Mouse (Mus musculus) megakaryocyte-erythroid progenitor cell, adult 5-6 weeks (primary cell): ENCODE data around the gene Gm14569. TPM values are rescaled to one million over a fixed set of nuclear protein-coding genes. Genes with fewer than 3 reads are reported as not detected.

ENCODE experiments used
- ATAC-seq: replicated peaks from 2 replicates; pipeline ENCODE4 v1.8.0; 2016; ENCODE audit warnings: mild to moderate bottlenecking, inconsistent platforms; ENCODE audit not compliant: severe bottlenecking, poor library complexity, low FRiP score, low TSS enrichment
- total RNA-seq, 2 experiments: library from RNA; stranded (forward) in 1 of 2; stranded (reverse) in 1 of 2; fragments of 200-1000, 215-1000 nt in 1 of 2; fragments of >200 nt in 1 of 2; fragmentation: Nextera tagmentation in 1 of 2; gene quantifications; 2 replicates each; pipeline ENCODE4 v1.2.3; 2014 to 2017

Gene Gm14569
- total RNA-seq (2014; fragmentation: Nextera tagmentation) = not detected in 2 replicates
- total RNA-seq (2017) = not detected in 2 replicates

GRCm38 (mm10) chrX:36491730-36492129 is at the start of gene Gm14569:
Gene Gm14569, minus strand, starts transcription at chrX:36491830.
- no peak for ATAC-seq

GRCm38 (mm10) chrX:36534514-36534913 is 42.9 kb upstream of the Gm14569 start:
- ATAC-seq = peak; percentile 80

DNA sequence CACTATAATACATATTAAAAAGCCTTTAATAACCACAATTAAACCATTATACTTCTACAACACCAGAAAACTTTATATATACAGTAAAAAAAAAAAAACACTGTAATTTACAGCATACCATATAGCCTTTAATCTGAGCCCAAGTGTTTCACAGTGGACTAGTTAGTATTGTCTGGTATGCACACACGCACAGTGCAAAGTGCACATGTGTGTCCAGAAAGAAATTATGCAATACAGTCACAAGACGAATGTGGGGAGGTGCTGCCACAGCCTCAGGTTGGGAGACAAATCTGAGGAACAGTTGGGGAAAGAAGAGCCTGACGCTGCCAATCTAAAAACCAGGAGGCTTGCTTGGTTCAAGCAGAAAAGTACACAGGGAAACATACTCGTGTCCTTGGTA is 42.1 kb upstream of the Gm14569 start:
- ATAC-seq = no peak

DNA sequence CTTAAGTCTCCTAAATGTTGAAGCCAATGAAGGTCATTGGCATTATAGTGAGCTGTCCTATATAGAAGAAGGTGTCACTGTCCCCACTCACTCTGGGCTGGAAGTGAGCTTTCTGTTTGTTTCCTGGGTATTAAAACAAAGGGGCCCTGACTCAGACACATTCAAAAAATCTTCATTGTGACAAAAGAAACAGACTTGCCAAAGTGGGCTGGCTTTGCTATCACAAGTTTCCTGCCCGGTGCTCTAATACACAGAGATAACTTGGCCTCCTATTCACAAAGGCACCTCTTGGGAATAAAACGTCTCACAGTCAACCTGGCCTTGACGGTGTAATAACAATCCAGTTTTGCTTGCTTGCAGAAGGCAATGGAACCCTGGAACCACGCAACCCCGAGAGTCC is 38.6 kb upstream of the Gm14569 start:
- ATAC-seq = no peak

- ATAC-seq = peak; percentile 87
Measured at GRCm38 (mm10) chrX:36523729-36524128, 32.1 kb upstream of the Gm14569 start.

DNA sequence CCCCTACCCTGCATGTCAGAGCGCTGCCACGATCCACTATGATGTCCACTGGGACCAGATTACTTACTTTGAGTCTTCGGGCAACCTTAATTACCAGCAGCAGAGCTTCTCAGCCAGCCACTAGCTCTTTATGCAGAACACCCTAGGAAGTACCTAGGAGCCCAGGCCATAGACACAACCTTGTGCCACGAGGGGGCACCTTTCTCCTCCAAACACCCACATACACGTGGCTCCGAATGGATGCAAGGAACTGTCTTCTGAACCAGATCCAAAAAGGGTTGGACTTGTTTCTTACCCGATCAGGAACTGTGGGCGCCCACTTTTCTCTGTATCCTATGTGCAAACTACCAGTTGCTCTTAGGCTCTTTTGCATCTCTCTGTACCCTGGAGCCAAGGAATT is 22.1 kb upstream of the Gm14569 start:
- ATAC-seq = 0 out of 2 replicates have a peak, but pooled peaks have one; percentile 37

GRCm38 (mm10) chrX:36513231-36513630 is 21.6 kb upstream of the Gm14569 start:
- ATAC-seq = no peak

DNA sequence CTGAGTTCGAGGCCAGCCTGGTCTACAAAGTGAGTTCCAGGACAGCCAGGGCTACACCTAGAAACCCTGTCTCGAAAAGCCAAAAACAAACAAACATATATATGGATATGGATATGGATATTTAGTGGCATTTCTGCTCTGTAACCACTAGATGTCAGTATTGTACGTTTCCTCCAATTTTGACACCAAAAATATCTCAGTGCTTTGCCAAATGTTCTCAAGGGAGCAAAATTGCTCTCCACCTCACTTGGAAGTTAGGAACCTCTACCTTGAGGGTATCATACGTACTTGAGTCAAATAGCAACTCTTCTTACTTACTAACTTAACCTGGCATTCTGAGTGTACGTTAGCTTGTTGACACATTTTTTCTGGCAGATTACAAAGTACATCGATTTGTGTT is 15.2 kb upstream of the Gm14569 start:
- 0 out of 2 replicates have a peak, but pooled peaks have one; percentile 34 for ATAC-seq

DNA sequence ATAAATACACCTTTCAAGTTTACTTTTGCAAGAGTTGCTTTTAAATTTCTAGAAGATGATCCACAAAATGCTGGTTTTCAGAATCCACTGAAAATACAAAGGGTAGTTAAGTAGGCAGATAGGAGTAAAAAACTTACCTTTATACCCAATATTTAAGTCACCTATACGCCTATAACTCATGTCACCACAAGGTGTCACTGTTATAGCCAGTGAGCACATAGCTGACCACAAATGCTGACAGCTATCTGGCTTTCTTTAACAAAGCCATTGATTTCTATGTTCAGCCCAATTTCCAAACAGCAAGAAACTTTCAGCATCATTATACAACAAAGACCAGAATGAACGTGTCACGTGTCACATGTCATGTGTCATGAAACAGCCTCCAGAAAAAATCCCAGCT is 2.1 kb downstream of the Gm14569 start:
- ATAC-seq = no peak

GRCm38 (mm10) chrX:36487996-36488395 is 3.6 kb downstream of the Gm14569 start:
- ATAC-seq = peak; percentile 50; the same call in 1 of the 2 replicates

DNA sequence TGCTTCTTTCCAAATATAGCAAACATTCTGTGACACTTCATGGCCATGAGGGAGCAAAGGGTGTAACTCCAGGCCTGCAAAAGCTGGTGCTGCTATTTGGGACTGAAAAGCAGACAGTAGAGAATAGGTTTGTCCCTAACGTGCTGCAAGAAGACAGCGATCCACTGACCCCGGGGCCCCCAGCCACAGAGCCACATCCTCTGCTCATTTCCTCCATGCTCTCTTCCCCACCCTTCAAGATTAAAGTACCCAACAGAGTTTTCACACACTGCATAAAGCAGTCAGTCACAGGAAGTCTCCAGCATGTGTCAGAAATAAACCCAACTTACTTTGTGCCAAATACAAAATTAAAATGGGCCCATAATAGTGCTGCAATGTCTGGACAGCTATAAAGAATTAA is 16.8 kb downstream of the Gm14569 start:
- no peak for ATAC-seq

DNA sequence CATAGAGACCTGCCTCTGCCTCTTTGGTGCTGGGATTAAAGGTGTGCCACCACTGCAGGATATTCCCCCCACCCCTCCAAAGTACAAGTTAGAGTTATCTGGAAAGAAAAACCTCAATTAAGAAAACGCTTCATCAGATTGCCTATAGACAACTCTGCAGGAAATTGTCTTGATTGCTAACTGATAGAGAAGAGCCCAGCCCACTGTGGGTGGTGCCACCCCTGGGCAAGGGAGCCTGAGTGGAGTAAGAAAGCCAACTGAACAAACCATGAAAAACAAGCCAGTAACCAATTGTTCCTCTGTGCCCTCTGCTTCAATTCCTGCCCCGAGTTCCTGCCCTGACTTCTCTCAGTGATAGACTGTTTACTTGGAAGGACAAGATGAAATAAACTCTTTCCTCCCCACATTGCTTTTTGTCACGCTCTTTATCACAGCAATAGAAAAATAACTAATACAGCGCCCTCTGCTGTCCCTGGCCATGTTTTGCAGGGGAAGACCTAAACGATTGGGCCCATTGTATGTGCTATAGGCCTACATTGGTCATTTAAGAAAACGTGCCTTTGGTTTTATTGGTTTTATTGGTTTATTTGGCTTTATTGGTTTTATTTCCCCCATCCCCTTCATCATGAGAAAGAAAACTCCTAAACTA is 17.4 kb downstream of the Gm14569 start:
- ATAC-seq = 0 out of 2 replicates have a peak, but pooled peaks have one; percentile 63

GRCm38 (mm10) chrX:36456031-36456430 is 35.6 kb downstream of the Gm14569 start:
- no peak for ATAC-seq

GRCm38 (mm10) chrX:36437932-36438331 is 53.7 kb downstream of the Gm14569 start:
- ATAC-seq = peak; percentile 71

- no peak for ATAC-seq
Measured at GRCm38 (mm10) chrX:36434993-36435392, 56.6 kb downstream of the Gm14569 start.

GRCm38 (mm10) chrX:36419153-36419552 is 72.5 kb downstream of the Gm14569 start:
- no peak for ATAC-seq

DNA sequence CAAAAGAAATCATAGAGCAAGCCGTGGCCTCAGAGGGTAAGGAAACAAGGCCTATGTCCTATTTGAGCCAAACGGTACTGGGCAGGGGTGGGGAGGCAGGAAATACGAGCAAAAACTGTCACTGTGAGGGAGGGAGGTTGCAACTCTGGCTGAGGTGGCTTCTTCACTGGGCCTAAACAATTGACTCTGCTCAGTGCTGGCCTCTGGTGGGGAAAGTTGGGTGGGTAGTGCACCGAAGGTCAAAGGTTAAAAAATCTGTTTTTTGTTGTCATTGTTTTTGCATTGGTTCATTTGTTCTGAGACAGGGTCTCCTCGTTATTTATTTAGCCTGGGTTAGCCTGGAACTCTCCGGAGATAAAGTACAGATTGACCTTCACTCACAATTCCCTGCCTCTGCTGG is 89.3 kb downstream of the Gm14569 start:
- no peak for ATAC-seq

GRCm38 (mm10) chrX:36400980-36401379 is 90.7 kb downstream of the Gm14569 start, which contains the start of gene Gm6268:
Gene Gm6268, plus strand, starts transcription at chrX:36401280.
- no peak for ATAC-seq

DNA sequence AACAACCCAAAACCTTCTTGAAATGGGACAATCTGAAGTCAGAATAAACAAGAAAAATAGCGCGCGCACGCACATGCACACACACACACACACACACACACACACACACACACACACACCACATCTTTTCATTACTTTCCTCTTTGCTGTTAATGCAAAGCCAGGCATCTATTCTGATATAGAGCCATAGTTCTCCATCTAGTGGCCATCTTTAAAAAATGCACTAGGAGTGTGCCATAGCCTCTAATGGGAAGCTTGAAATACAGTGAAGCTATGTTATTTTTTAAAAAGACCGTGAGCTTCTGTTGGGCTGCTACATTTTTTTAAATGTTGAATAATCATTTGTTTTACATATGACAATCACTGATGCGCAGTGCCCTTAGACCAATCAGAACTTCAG is 98.4 kb downstream of the Gm14569 start:
- no peak for ATAC-seq

DNA sequence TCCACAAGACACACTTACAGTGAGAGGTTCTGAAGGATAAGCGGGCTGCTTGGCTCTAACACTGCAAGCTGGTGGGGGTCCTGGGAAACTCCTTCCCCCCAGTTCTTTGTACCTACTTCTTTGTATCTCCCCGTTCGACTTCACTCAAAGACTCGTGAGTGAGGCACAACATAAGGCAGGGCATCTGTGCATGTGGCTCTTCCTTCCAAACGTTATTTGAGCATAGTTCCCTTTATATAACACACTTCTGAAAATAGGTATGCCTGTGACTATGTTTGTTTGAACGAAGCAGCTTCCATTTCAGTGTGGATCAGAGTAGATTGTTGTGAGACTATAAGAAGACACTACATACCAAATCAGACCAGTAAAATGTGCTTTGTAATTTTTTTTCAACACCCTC is 99.0 kb downstream of the Gm14569 start:
- no peak for ATAC-seq

DNA sequence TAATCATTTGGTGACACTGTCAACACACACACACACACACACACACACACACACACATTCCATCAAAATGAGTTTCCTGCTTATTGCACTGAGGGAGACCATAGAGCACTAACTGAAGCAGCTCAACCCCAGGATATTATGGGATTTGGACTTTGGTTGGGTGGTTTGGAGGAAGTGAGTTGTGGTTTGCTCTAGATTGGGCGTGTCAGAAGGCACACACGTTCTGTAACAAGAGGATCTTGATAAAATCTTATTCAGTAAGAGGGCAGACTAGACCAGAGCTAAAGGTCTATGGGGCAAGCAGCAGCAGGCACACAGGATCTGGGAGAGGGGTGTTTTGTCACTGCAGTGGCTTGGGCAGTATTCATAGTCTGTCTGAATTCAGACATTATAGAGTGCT is 101.1 kb downstream of the Gm14569 start:
- ATAC-seq = no peak
